Mouse (Mus musculus) MN1 (cell line): ENCODE measurements around the gene Krtap28-13.

Experiments
- DNase-seq: peaks from one replicate; pipeline ENCODE4 v3.0.0-alpha.2; 2016; ENCODE audit warnings: low spot score

Krtap28-13 gene

GRCm38 (mm10) chr1:83060643-83061042 is at the start of gene Krtap28-13:
Krtap28-13 (plus strand) TSS chr1:83060930.
- no peak for DNase-seq

DNA sequence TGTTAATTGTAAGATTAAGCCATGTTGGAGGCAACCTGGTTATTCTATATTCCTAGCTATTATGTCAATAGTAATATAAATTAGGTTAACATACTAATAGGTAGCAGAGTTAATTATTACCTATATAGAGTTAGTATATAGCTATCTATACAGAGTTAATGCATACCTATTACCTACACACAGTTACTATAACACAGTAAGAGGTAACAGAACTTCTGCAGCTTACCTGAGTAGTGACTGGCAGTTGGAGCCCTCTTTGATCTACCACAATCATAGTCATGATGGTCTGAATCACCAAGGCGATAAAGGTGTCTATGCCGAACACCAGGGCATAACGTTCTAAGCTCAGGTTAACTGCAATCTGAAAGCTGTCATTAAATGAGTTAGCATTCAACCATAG is 46.3 kb upstream of the Krtap28-13 start:
- DNase-seq: no peak

- DNase-seq: no peak
These were observed 45.3 kb upstream of the Krtap28-13 start for GRCm38 (mm10) chr1:83015329-83015879.

DNA sequence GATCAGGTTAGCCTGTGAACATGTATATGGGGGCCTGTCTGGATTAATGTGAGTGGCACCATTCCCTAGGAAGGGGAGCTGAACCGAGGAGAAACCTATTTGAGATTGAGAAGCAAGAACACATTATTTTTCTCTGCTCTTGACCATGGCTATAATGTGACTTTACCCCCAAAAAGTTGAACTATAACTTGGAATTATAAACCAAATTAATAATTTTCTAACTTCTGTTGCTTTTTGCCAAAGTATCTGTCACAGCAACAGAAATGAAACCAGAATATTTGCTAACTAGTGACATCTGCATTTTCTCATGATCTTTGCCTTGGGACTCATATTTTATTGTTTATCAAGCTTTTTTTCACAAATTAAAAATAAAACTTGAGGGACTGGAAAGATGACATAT is 44.2 kb upstream of the Krtap28-13 start:
- DNase-seq: no peak

GRCm38 (mm10) chr1:83031950-83032349 is 28.8 kb upstream of the Krtap28-13 start:
- DNase-seq: no peak

GRCm38 (mm10) chr1:83032508-83032907 is 28.2 kb upstream of the Krtap28-13 start:
- DNase-seq: no peak

DNA sequence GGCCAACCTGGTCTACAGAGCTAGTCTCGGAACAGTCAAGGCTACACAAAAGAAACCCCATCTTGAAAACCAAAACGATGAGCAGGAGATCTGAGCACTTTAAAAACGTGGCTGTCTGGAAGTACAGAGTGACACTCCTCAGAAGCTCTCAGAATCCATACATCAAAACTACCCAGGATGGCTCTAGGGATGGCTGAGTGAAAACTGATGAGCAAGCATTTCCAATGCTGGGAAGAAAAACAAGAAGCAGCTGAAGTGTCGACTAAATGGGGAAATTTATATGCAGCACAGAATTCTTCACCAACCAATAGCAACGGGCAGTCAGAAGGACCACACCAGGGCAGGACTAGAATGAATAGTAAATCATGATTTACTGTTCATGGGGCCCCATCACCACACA is 26.2 kb upstream of the Krtap28-13 start:
- no peak for DNase-seq

DNA sequence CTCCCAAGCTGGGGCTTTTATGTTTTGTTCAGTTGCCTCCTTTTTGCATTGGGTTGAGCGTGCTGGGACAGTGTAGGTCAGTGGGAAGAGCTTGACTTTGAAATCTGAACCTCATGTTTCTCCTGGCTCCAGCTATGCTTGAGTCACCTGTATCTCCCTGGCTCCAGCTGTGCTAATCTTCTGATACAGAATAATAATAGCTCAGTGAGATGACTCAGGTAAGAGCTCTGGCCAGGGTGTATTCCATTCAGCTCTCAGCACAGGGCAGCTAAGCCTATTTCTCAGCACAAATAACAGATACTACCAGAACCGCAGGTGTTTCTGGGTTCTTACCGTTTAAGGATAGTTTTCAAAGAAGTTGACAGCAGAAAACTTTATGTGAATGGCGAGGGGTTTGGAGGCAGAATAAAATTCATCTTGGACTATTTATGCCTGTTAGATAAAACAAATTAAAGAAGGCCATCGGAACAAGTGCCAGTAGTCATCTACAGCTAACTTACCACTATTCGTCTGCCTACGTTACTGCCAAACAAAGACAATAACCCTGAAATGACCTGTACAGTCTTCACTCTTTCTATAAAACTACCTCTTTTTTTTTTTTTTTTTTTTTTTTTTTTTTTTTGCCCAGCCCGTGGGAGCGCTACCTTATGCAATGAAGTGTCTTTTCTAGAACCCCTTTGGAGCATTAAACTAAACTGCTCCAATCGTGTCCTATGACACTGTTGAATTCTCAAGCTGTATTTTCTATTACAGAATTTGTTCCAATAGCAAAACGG is 23.6 kb upstream of the Krtap28-13 start:
- DNase-seq: no peak

- DNase-seq: no peak
These were observed 22.5 kb upstream of the Krtap28-13 start, which contains the start of gene Slc19a3 for GRCm38 (mm10) chr1:83038109-83038672. Slc19a3 (minus strand) TSS chr1:83038448.

- no peak for DNase-seq
These were observed 21.6 kb upstream of the Krtap28-13 start for GRCm38 (mm10) chr1:83039080-83039479.

- no peak for DNase-seq
These were observed 18.4 kb upstream of the Krtap28-13 start, which contains the start of gene Krtap28-10 for GRCm38 (mm10) chr1:83042380-83042779. Krtap28-10 (minus strand) TSS chr1:83042480.

DNA sequence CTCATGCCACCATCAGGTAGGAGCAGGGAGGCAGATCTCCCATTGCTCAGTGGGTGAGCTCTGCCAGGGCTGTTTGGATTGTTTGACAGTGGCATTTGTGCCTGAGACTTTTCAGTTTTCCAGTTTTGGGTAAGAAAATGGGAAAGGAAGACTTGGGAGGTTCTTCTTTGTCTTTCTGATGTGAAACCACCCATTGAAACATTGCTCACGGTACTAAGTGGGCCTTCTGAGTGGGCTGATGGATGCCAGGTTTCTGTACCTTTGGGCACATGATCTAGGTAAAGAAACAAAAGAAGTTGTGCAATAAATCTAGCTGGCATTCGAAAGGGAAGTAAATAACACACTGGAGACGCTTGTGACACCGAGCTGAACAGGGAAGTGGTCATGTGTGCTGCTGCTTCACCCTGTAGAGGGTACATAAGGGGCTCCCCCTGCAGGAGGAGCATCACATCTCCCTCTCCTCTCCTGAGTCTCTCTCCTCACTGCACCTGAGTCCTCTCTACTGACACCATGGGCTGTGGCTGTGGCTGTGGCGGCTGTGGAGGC is 15.8 kb upstream of the Krtap28-13 start, which contains the start of gene Gm47969:
TSS of gene Gm47969 (plus strand) at position 51 of the 546 bp plus-strand sequence.
- no peak for DNase-seq

DNA sequence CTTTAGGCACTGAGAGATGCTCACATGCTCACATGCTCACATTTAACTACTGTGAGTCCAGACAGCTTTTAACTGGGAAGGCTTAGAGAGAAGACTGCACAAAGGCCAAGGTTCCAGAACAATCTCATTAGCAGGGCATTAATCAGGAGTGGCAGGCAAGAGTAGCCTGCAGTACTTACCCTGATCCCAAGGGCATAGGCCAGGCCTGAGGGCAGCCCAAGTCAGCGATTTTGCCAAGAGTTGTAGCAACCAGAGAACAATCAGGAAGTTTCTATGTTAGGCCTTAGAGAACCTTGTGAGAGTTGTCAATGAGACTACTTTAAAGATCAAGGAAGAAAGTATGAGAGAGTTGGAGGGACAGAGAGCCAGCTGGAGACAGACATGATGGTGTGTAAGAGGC is 2.2 kb upstream of the Krtap28-13 start:
- DNase-seq: no peak

GRCm38 (mm10) chr1:83059278-83059677 is 1.5 kb upstream of the Krtap28-13 start, which contains the start of gene A030005K14Rik:
A030005K14Rik (minus strand) TSS chr1:83059378.
- DNase-seq: no peak

GRCm38 (mm10) chr1:83064851-83065250 is 4.1 kb downstream of the Krtap28-13 start:
- peak; percentile 7 for DNase-seq

DNA sequence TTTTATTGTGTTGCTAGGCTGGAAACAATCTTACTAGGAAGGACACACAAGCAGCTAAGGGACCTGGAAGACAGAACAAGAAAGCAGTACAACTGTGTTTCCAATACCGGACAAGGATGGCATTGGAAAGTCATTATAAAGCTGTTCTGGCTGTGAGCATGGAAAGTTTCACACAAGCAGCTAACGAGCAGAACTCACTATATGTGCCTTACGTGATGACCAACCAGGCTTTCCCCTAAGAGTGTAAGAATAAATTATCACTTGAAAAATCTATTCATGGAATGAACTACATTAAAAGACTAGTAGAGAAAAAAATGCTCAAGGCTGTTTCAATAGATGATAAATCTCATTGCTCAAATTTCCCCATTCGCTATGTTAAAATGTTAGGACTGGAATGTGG is 5.8 kb downstream of the Krtap28-13 start:
- no peak for DNase-seq

DNA sequence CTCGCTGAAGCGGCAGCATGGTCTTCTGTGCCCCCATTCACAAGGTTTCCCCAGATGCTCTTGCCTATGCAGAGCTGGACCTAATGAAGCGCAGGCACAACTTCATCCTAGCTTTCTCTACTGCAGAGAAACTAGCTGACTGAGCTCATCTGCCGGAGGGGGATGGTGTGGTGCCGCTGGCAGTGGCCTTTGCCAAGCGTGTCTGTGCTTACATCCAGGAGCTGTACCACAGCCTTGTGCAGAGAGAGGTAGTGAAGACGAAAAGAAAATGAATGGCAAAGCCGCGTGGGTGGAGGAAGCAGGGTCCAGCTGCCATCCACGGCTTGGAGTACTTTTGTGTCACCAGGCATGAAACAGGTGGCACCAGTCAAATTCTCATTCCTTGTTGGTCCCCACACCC is 6.5 kb downstream of the Krtap28-13 start:
- DNase-seq: no peak

GRCm38 (mm10) chr1:83075526-83076189 is 14.9 kb downstream of the Krtap28-13 start:
- DNase-seq: no peak

GRCm38 (mm10) chr1:83076190-83076917 is 15.6 kb downstream of the Krtap28-13 start:
- DNase-seq: peak; percentile 22

DNA sequence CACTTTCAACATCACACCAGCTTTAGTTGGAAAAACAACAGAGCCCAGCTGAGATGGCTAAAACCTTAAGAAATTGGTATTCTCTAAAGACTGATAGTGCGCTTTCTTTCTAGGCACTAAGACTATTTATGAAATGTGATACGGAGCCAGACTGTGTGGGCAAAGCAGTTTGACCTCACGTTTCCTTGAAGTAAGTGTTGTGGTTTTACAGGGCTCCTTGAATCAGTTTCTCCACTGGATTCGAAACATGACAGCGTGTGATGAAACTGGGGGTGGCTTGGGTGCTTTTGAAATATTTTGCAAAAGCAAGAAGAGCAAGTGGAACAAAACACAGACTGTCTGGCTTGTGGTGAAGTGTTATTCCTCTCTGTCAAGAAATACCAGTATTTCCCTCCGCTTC is 16.3 kb downstream of the Krtap28-13 start:
- no peak for DNase-seq

DNA sequence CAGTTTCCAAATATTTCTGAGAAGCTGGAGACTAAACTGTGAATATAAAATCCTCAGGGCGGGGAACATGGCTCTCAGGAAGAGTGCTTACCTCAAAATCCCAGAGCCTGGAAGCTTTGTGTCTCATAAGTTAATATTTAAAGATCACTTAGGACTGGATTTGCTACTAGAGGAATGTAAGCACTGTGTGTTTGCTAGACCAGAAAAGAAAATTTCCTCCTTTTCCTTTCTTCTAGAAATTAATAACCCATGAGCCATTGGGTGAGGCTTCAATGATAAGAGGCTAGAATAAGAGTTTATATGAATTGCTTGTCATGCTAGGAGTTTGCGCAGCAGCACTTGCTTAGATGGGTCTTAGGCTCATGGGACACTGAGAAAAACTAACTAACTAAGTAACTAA is 24.1 kb downstream of the Krtap28-13 start:
- no peak for DNase-seq

DNA sequence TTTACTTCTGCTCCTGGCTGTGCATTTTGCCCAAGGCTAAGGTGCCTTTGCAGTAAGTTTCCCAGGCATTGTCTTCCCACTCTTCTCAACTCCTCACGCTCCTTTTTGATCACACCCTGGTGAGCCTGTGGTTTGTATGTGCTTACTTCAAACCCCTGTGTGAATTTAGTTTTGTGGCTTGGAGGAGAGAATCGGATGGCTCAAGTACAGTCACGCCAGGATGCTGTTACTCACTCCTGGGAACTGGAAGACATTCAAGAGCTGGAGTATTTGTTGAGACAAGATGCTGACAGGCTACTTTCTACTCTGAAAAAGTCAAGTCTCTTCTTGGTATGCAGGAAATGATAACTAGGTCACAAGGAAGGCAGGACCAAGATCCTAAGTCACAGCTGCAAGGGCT is 30.5 kb downstream of the Krtap28-13 start:
- DNase-seq: no peak
